Mouse (Mus musculus) midbrain, embryonic 13.5 days (tissue): ENCODE measurements at regions not wholly inside any gene's neighbourhood (a gene's known extent, or its start where the extent isn't known, plus 50 kb on each side); places are given as distances from the start of the nearest gene placed in this dataset.

ENCODE experiments used
- ATAC-seq: fragments of 200-750 bp; cut with Nextera tagmentation; 2 replicates; pipeline ENCODE4 v1.8.0; 2017; ENCODE audit warnings: mild to moderate bottlenecking, moderate TSS enrichment, moderate library complexity
- H3K27ac ChIP-seq: fragments of 300-500 bp; sonication (generic); 2 replicates; pipeline ENCODE4 v1.5.1; 2015; ENCODE audit warnings: inconsistent platforms, mild to moderate bottlenecking, moderate library complexity
- H3K27me3 ChIP-seq: fragments of 300-500 bp; sonication (generic); 2 replicates; pipeline ENCODE4 v1.6.1; 2015; ENCODE audit warnings: mild to moderate bottlenecking, inconsistent platforms
- H3K36me3 ChIP-seq: fragments of 300-500 bp; sonication (generic); 2 replicates; pipeline ENCODE4 v1.6.1; 2015; ENCODE audit warnings: mild to moderate bottlenecking, inconsistent platforms
- H3K4me1 ChIP-seq: fragments of 300-500 bp; sonication (generic); replicated peaks from 2 replicates; pipeline ENCODE4 v1.6.1; 2015; ENCODE audit warnings: inconsistent platforms
- H3K4me2 ChIP-seq: fragments of 300-500 bp; sonication (generic); replicated peaks from 2 replicates; pipeline ENCODE4 v1.6.1; 2015; ENCODE audit warnings: moderate library complexity, mild to moderate bottlenecking, inconsistent platforms
- H3K4me3 ChIP-seq: fragments of 300-500 bp; sonication (generic); replicated peaks from 2 replicates; pipeline ENCODE4 v1.5.1; 2015; ENCODE audit warnings: mild to moderate bottlenecking, inconsistent platforms
- H3K9ac ChIP-seq: fragments of 300-500 bp; sonication (generic); replicated peaks from 2 replicates; pipeline ENCODE4 v1.6.1; 2015; ENCODE audit warnings: mild to moderate bottlenecking, inconsistent platforms
- H3K9me3 ChIP-seq: fragments of 300-500 bp; sonication (generic); 2 replicates; pipeline ENCODE4 v1.6.1; 2016; ENCODE audit warnings: mild to moderate bottlenecking, inconsistent platforms
- WGBS: fragments of 180-500 bp; shearing (Covaris S2); methylation state at CpG from one replicate; pipeline ENCODE4 v1.1.7; 2015; 5-methylcytosine and 5-hydroxymethylcytosine counted together

GRCm38 (mm10) chr1:47051109-47051508 lies 158.5 kb upstream of the Slc39a10 start:
- ATAC-seq, result no peak
- Histone ChIP-seq H3K36me3 (no peaks in the 10 kb centered on the region), H3K4me1 (no peaks in the 10 kb centered on the region), H3K4me3 (no peak overlapping the region), H3K9ac (no peak overlapping the region), H3K27me3 (no peaks in the 10 kb centered on the region), H3K4me2 (no peak overlapping the region), H3K9me3 (no peaks in the 10 kb centered on the region), H3K27ac (no peak overlapping the region)

GRCm38 (mm10) chr1:47050492-47050891 lies 157.8 kb upstream of the Slc39a10 start:
- Histone ChIP-seq H3K9me3 (no peaks in the 10 kb centered on the region), H3K9ac (no peak overlapping the region), H3K27me3 (no peaks in the 10 kb centered on the region), H3K4me1 (no peaks in the 10 kb centered on the region), H3K4me3 (no peak overlapping the region), H3K36me3 (no peaks in the 10 kb centered on the region), H3K4me2 (no peak overlapping the region), H3K27ac (no peak overlapping the region)
- ATAC-seq, result no peak
- 85% methylated on average over 1 of the region's 1 CpGs for WGBS

GRCm38 (mm10) chr1:47037576-47037975 lies 144.9 kb upstream of the Slc39a10 start:
- Histone ChIP-seq H3K4me3 (no peak overlapping the region), H3K9ac (no peak overlapping the region), H3K27me3 (no peaks in the 10 kb centered on the region), H3K4me2 (no peak overlapping the region), H3K27ac (no peak overlapping the region), H3K9me3 (no peaks in the 10 kb centered on the region), H3K36me3 (no peaks in the 10 kb centered on the region), H3K4me1 (no peaks in the 10 kb centered on the region)
- no peak for ATAC-seq
- 86% methylated on average over 2 of the region's 2 CpGs for WGBS

- Histone ChIP-seq H3K4me3 (no peak overlapping the region), H3K4me1 (no peaks in the 10 kb centered on the region), H3K9ac (no peak overlapping the region), H3K4me2 (no peak overlapping the region), H3K27me3 (no peaks in the 10 kb centered on the region), H3K9me3 (no peaks in the 10 kb centered on the region), H3K36me3 (no peaks in the 10 kb centered on the region), H3K27ac (no peak overlapping the region)
- 13% methylated on average over 1 of the region's 1 CpGs for WGBS
- ATAC-seq, result no peak
These were observed 126.7 kb upstream of the Slc39a10 start for GRCm38 (mm10) chr1:47019356-47019755.

GRCm38 (mm10) chr1:47014526-47014925 lies 121.9 kb upstream of the Slc39a10 start:
- H3K9ac ChIP-seq, result no peak overlapping the region
- no peaks in the 10 kb centered on the region for H3K36me3 ChIP-seq

GRCm38 (mm10) chr1:47003746-47004145 lies 111.1 kb upstream of the Slc39a10 start:
- WGBS, result 86% methylated on average over 5 of the region's 5 CpGs
- Histone ChIP-seq H3K27ac (no peak overlapping the region), H3K9me3 (no peaks in the 10 kb centered on the region), H3K4me3 (no peak overlapping the region), H3K27me3 (no peaks in the 10 kb centered on the region), H3K4me2 (no peak overlapping the region), H3K4me1 (no peaks in the 10 kb centered on the region), H3K9ac (no peak overlapping the region), H3K36me3 (no peaks in the 10 kb centered on the region)
- ATAC-seq, result no peak

More at GRCm38 (mm10) chr1:47014526-47014925, 121.9 kb upstream of the Slc39a10 start:
- ATAC-seq, result no peak
- WGBS, result 90% methylated on average over 1 of the region's 1 CpGs
- Histone ChIP-seq H3K27ac (no peak overlapping the region), H3K4me3 (no peak overlapping the region), H3K4me1 (no peaks in the 10 kb centered on the region), H3K27me3 (no peaks in the 10 kb centered on the region), H3K4me2 (no peak overlapping the region), H3K9me3 (no peaks in the 10 kb centered on the region)

- H3K4me2 ChIP-seq, result no peak overlapping the region
- no peaks in the 10 kb centered on the region for H3K36me3 ChIP-seq
- H3K4me1 ChIP-seq, result no peaks in the 10 kb centered on the region
- H3K27me3 ChIP-seq, result no peaks in the 10 kb centered on the region
- ATAC-seq, result no peak
- no peak overlapping the region for H3K9ac ChIP-seq
- 90% methylated on average over 3 of the region's 3 CpGs for WGBS
- no peak overlapping the region for H3K4me3 ChIP-seq
- no peak overlapping the region for H3K27ac ChIP-seq
- H3K9me3 ChIP-seq, result no peaks in the 10 kb centered on the region
These were observed 106.7 kb upstream of the Slc39a10 start for GRCm38 (mm10) chr1:46999337-46999736.

- H3K27ac ChIP-seq, result no peak overlapping the region
- no peaks in the 10 kb centered on the region for H3K36me3 ChIP-seq
- H3K4me3 ChIP-seq, result no peak overlapping the region
- no peak overlapping the region for H3K4me2 ChIP-seq
- no peak for ATAC-seq
- H3K9me3 ChIP-seq, result no peaks in the 10 kb centered on the region
- H3K9ac ChIP-seq, result no peak overlapping the region
- H3K4me1 ChIP-seq, result no peaks in the 10 kb centered on the region
- no peaks in the 10 kb centered on the region for H3K27me3 ChIP-seq
- 73% methylated on average over 1 of the region's 1 CpGs for WGBS
These were observed 93.3 kb upstream of the Slc39a10 start for GRCm38 (mm10) chr1:46985978-46986377.

GRCm38 (mm10) chr1:46983093-46983492 lies 90.4 kb upstream of the Slc39a10 start:
- no peaks in the 10 kb centered on the region for H3K27me3 ChIP-seq
- no peak overlapping the region for H3K4me2 ChIP-seq
- ATAC-seq, result no peak
- H3K9me3 ChIP-seq, result peaks cover 13% of the 10 kb centered on the region; the same call in 1 of the 2 replicates
- WGBS, result 86% methylated on average over 1 of the region's 1 CpGs
- no peak overlapping the region for H3K9ac ChIP-seq
- no peak overlapping the region for H3K4me3 ChIP-seq
- H3K4me1 ChIP-seq, result no peaks in the 10 kb centered on the region
- no peaks in the 10 kb centered on the region for H3K36me3 ChIP-seq
- no peak overlapping the region for H3K27ac ChIP-seq

- ATAC-seq, result no peak
- Histone ChIP-seq H3K4me1 (peaks cover 4% of the 10 kb centered on the region; the same call in 1 of the 2 replicates), H3K4me3 (no peak overlapping the region), H3K9ac (no peak overlapping the region), H3K4me2 (no peak overlapping the region), H3K36me3 (no peaks in the 10 kb centered on the region), H3K9me3 (no peaks in the 10 kb centered on the region), H3K27me3 (no peaks in the 10 kb centered on the region), H3K27ac (no peak overlapping the region)
- 63% methylated on average over 3 of the region's 3 CpGs for WGBS
These were observed 77.8 kb upstream of the Slc39a10 start for GRCm38 (mm10) chr1:46970470-46970869.

GRCm38 (mm10) chr1:46968361-46968760 lies 75.7 kb upstream of the Slc39a10 start:
- WGBS, result 66% methylated on average over 3 of the region's 3 CpGs
- Histone ChIP-seq H3K9ac (no peak overlapping the region), H3K4me2 (no peak overlapping the region), H3K27me3 (no peaks in the 10 kb centered on the region), H3K4me1 (peaks cover 12% of the 10 kb centered on the region), H3K27ac (no peak overlapping the region), H3K4me3 (no peak overlapping the region), H3K9me3 (no peaks in the 10 kb centered on the region), H3K36me3 (no peaks in the 10 kb centered on the region)
- ATAC-seq, result no peak

- peak; percentile 84 for ATAC-seq
- Histone ChIP-seq H3K4me1 (peaks cover 12% of the 10 kb centered on the region), H3K4me3 (no peak overlapping the region), H3K4me2 (no peak overlapping the region), H3K9ac (no peak overlapping the region), H3K9me3 (no peaks in the 10 kb centered on the region), H3K36me3 (no peaks in the 10 kb centered on the region), H3K27me3 (no peaks in the 10 kb centered on the region), H3K27ac (0 out of 2 replicates have a peak overlapping the region, but pooled peaks have one; percentile 53)
- WGBS, result 51% methylated on average over 3 of the region's 3 CpGs
These were observed 74.2 kb upstream of the Slc39a10 start for GRCm38 (mm10) chr1:46966917-46967266.

- WGBS, result 54% methylated on average over 5 of the region's 5 CpGs
- H3K27ac ChIP-seq, result peak overlapping the region; percentile 35
These were observed 73.6 kb upstream of the Slc39a10 start for GRCm38 (mm10) chr1:46965996-46966916.

More at GRCm38 (mm10) chr1:46965996-46966916, 73.6 kb upstream of the Slc39a10 start:
- no peak overlapping the region for H3K4me2 ChIP-seq
- H3K4me3 ChIP-seq, result no peak overlapping the region
- no peaks in the 10 kb centered on the region for H3K27me3 ChIP-seq
- H3K9ac ChIP-seq, result no peak overlapping the region
- no peaks in the 10 kb centered on the region for H3K9me3 ChIP-seq
- ATAC-seq, result peak; percentile 79
- H3K36me3 ChIP-seq, result no peaks in the 10 kb centered on the region
- peaks cover 12% of the 10 kb centered on the region for H3K4me1 ChIP-seq
